Mouse (Mus musculus): Measurements from ENCODE around the gene Stpg4.
A peak's percentile ranks its signal among the peaks of the same experiment; 100 is the strongest.

The Stpg4 gene

DNA sequence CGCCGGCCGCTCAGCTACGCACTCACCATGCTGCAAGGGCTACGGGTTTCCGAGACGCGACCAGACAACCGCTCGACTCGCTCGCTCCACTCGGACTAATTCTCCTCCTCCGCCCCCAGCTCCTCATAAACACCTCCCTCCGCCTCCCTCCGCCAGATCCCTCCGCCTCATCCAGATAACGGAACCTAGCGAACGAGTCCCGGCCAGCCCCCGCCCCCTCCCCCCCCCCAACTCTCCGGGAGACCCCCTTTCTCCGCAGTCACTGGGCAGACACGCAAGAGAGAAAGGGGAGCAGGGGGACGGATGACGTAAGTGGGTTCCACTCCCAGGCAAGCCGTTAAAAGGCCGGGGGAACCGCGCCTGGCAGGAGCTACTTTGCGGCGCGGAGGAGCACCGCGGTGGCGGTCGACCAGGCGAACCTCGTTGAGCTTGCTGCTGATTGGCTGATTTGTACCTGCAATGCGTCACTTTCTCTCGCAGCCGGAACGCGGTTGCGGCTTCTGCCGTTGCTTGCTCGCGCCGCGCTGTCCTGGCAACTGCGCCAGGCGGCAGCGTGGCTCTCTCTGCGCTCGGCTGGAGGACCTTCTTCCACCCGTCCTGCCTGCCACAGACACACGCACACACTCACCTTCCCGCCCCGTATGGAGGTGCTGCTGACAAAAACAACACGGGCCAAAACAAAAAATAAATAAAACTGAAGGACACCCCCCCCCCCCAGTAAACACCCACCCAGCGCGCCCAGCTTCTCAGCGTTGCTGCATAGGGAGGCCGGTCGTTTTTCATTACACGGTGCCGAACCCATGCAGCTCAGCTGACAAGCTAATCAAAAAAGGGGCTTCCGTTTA lies 19.4 kb upstream of the Stpg4 start, which contains the start of gene Calm2:
Calm2 (minus strand) TSS at position 169 of the 845 bp plus-strand sequence.
- DNase-seq (ENCODE audit: inconsistent age in 2 of 2, low spot score in 1 of 2): peak; percentile 97 to 100

DNA sequence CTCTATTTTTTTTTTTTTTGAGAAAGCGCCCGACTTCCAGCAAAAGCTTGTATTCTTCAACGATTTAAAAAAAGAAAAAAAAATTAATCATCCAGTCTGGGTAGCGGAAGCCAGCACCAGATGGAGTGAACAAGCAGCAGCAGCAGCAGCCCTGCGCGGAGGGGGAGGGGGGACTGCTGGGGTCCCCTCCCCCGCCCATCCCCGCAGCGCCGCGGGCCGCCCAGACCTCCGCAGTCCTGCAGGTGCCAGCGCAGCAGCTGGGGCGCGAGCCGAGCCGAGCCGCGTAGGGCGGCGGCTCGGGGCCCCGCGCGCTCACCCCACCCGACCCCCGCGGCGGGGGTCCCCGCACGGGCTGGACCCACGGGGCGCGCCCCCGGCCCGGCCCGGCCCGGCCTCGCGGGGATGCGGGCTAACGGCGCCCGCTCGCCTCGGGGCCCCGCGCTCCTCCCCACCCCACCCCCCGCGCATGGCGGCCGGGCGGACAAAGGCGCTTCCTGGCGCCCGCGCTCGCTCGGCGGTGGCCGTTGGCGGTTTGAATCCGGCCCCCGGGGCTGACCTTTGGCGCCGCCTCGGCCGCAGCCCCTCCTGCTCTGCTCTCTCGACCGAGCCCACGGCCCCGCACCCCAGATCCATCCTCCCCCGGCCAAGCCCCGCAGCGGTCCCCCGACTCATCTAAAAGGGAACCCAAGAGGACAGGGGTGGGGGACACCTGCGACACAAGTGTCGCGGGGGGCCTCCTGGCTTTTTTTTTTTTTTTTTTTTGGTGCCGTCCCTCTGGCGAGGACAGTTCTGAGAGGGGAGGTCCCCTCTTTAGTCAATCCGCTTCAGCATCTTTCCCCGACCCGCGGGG lies 18.6 kb upstream of the Stpg4 start:
- peak; percentile 76 to 88 for DNase-seq (ENCODE audit: inconsistent age in 2 of 2, low spot score in 1 of 2)

DNA sequence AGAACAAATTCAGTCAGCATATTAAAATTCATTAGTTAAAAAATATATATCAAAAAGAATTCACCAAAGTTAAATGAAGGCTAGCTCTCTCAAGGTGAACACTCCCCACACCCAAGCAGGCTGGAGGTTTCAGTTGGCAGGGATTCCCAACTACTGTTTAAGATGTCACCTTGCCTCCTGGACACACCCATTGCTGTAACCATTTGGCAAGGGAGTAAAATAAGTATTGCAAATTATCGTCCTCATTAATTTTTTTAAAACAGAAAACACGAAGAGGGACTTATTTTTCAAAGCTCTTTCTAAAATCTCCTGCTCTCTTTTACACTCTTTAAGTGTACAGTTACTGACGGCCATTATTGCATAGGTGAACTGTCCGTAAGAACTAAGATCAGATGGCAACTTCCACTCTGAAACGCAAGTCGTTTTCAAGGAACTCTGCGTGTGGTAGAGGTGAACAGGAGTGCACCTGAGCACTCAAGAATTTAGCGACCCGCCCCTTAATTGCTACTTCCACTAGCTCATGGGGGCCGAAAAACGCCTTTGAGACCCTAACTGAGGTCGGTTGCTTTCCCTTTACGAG lies 17.9 kb upstream of the Stpg4 start:
- DNase-seq (ENCODE audit: inconsistent age in 2 of 2, low spot score in 1 of 2): peak; percentile 24 to 66

DNA sequence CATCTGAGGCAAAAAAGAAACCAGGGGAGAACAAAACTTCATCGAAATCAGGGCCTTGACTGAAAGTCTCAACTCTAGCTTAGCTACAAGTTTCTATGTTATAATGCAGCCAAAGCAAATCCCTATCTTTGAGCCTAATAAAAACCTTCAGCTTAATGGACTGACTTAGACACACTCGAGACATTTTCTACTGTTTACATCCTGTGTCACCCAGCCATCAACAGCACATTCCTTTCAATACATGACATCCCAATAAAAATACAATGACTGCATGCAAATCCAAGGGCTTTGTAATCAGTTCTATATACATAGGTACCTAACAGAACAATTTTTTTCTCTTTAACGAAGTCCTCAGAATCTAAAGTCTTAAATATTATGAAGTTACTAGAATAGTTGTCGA lies 17.2 kb upstream of the Stpg4 start:
- peak in 1 of 2 experiments; percentile 36 for DNase-seq (ENCODE audit: inconsistent age in 2 of 2, low spot score in 1 of 2)

DNA sequence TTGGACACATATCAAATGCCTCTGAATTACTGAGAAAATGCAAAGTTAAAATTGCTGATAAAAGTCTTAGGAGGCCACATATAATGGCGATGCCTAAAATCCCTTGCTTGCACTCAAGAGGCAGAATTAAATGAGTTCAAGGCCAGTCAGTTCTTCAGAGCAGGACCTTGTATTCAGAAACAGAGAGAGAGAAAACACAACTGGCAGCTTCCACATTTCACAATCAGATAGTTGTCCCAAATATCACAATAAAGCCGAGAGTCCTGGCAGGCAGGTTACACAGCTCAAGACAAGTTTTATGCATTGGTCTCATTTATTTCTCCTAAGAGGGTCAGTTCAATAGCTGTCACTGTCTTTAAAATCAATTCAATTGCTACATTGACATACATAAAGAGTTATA lies 14.0 kb upstream of the Stpg4 start:
- DNase-seq (ENCODE audit: inconsistent age in 2 of 2, low spot score in 1 of 2): peak in 1 of 2 experiments; percentile 77

DNA sequence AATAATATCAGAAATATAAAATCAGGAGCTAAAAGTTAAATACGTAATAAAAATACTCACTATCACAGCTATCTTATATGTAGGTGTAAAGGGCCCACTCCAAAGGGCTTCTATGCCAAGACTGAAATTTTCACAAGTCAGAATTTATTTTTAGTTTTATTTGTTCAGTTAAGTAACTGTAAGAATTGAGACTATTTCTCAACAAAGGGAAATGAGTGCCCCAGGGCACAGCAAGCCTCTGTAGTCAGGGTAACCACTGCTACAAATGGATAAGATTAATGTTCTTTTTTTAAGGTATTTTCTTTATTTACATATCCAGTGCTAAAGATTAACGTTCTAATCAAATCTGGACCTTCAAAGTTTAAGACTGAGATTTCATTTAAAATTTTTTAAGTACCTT lies 11.9 kb upstream of the Stpg4 start:
- DNase-seq (ENCODE audit: inconsistent age in 2 of 2, low spot score in 1 of 2): no peak

DNA sequence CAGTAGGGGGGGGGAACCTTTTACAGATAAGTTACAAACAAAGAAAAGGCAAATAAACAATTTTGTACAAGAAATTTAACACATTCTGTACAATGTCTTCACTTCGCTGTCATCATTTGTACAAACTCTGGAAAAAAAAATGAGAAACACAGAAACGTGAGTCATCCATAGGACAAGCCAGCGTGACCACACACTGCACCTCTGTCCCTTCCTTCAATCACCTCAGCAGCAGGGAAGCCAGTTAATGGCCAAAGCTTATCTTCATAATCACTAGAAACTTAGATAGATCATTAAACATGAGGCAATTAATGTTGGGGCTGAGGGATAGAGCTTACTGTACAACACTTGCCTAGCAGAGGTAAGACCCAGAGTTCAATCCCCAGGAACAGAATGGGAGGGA lies 6.4 kb upstream of the Stpg4 start:
- DNase-seq (ENCODE audit: inconsistent age in 2 of 2, low spot score in 1 of 2): no peak

DNA sequence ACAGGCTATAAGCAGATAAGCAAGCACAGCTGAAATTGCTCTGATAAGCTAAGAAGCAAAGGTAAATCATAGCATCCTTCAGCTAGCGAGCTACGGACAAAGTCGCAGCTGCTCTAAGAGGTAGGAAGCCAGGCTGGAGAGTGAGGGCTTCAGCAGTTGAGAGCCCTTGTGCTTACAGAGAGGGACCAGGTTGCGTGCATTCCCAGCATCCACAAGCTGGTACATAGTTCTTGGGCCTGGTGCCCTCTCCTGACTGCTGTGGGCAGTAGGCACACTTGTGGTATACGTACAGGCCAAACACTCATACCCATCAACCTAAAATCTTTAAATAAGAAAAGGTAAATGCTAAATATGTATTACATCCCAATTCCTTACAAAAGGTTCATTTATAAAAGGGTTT lies 5.2 kb upstream of the Stpg4 start:
- no peak for DNase-seq (ENCODE audit: inconsistent age in 2 of 2, low spot score in 1 of 2)

DNA sequence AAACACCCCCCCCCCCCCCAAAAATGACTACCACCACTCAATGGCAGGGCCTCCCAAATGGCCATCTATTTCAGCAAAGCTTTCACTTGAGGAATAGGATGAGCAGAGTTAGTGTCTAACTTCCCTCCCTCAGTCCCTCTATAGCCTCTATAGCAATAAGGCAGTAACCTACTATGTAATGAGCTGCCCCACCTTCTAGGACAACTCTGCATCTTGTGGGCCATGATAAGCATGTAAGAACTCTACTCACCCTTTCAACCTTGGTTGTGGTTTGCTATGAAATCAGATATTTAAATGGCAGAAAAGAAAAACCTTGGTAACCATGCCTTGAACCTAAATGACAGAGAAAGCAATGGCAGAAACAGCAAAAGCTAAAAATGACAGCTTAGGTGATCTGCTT lies 4.8 kb upstream of the Stpg4 start:
- DNase-seq (ENCODE audit: inconsistent age in 2 of 2, low spot score in 1 of 2): no peak

DNA sequence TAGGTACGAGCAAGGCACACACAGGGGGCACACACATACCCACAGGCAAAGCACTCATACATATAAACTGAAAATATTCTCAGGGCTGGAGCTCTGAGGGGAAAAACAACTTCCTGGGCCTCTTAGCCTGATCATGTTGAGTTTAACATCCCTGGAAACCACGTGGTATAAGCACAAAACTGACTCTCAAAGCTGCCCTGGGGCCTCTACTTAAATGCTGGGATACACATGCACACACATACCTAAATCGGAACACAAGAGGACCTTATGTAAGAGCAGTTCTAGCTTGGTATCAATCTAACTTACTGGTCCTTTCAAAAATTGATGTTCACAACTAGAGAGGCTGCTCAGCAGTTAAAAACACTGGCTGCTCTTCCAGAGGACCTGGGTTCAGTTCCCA lies 1.9 kb upstream of the Stpg4 start:
- no peak for DNase-seq (ENCODE audit: inconsistent age in 2 of 2, low spot score in 1 of 2)

DNA sequence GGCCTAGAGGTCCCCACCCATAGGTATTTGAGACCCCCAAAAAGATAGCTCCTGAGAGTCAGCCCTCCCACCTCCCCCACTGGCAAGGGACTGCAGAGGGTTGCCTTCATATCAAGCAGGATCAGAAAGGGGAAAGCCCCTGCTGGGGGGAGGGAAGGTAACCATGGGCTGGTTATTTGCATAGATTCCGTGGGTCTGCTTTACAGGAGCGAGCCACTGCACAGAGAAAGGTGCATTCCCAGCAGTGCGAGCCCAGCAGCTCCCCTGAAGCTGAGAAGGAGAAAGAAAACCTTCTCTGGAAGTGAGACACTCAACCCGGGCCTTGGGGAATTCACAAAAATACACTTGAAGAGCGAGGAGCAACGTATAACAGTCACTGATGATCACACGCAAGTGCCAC lies 9.5 kb downstream of the Stpg4 start:
- DNase-seq (ENCODE audit: inconsistent age in 2 of 2, low spot score in 1 of 2): no peak

DNA sequence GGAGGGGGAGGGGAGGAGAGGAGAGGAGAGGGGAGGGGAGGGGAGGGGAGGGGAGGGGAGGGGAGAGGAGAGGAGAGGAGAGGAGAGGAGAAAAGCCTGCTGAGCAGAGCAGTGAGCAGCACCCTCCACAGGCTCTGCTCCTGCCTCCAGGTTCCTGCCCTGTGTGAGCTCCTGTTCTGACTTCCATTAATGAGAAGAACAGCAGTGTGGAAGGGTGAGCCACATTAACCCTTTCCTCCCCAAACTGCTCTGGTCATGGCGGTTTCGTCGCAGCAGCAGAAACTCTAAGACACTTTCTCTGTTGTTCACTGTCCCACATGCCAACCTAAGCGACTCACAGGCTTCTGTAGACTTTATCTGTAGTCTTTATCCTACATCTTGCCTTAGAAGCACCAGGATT lies 20.9 kb downstream of the Stpg4 start:
- DNase-seq (ENCODE audit: inconsistent age in 2 of 2, low spot score in 1 of 2): no peak

DNA sequence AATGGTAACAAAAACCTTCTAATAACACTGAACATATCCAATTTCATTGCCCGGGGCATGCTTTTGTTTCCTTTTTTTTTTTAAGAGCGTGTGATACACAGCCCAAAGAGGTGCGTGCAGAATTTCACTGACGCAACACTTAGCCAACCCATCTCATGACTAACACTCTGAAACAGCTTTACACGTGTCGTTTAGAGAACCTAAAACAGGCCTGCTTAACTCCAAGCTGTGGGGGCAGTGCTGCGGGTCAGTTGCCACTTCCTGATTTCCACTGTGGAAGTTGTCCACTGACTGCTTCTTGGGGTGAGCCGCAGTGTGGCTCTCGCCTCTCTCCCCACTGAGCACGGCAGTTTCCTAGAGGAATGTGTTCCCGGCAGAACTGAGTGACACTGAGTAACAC lies 22.0 kb downstream of the Stpg4 start:
- peak; percentile 14 to 37 for DNase-seq (ENCODE audit: inconsistent age in 2 of 2, low spot score in 1 of 2)

DNA sequence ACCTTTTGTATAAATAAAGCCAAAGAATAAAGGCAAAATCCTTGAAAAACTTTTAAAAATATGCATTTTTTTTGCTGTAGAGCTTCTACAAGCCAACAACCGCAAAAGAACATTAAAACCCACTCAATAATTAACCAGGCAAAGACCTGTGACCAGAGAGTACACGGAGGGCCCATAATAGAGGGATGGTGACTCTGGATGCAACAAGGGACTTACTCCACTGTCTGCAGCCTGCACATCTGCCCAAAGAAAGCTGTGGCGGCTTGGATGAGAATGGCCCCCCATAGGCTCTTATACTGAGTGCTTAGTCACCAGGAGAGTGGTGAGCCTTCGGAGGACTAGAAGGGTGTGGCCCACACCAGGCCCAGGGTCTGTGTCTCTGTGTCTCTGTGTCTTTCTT lies 24.1 kb downstream of the Stpg4 start:
- no peak for DNase-seq (ENCODE audit: inconsistent age in 2 of 2, low spot score in 1 of 2)

DNA sequence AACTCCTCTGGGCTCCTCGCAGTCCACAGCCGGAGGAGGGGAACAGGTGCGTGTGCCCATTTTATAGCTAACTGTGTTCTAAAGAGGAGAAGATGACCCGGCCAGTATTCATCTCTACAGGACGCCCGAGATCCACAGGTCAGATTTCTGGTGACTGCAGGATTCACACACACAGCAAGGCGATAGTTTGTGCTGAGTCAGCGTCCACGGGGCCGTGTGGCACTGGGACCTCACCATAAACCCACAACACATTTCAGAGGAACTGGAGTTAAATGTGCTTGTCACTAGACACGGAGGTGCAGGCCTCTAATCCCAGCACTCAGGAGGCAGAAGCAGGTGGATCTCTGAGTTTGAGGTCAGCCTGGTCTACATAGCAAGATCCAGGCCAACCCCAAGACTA lies 25.1 kb downstream of the Stpg4 start:
- DNase-seq (ENCODE audit: inconsistent age in 2 of 2, low spot score in 1 of 2): no peak

DNA sequence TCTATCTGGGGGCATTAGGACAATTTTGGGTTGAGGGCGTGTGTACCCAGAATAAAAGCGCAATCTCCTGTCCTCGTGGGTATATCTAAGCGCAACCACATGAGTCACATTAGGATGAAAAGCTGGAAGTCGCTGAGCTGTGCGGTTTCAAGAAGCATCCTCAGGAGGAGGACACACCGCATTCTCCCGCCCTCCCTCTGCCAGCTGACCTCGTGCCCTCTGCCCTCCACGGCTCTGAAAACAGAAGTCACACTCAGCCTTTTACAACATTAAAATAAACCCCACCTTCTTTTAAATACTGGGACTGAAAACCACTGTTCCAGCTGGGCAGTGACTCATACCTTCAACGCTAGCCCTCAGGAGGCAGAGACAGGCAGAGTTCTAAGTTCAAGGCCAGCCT lies 30.5 kb downstream of the Stpg4 start:
- DNase-seq (ENCODE audit: inconsistent age in 2 of 2, low spot score in 1 of 2): no peak

DNA sequence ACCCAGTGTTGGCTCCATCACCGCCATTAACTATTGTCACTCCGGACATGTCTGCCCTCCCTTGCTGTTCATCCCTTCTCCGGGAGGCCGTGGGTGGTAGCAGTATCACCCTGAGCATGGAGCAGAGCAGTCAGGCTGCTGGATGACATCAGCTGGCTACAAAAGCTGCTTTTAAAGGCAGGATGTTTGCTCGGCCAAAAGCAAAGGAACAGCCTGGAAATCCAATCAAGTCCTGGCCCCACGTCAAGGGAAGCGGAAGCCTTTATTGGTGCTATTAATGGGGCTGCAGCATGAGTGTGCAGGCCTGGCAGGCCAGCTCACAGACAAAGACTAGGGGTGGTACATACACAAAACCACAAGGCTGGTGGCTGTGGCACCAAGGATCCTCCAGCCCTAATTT lies 36.3 kb downstream of the Stpg4 start:
- DNase-seq (ENCODE audit: inconsistent age in 2 of 2, low spot score in 1 of 2): peak; percentile 34 to 56

DNA sequence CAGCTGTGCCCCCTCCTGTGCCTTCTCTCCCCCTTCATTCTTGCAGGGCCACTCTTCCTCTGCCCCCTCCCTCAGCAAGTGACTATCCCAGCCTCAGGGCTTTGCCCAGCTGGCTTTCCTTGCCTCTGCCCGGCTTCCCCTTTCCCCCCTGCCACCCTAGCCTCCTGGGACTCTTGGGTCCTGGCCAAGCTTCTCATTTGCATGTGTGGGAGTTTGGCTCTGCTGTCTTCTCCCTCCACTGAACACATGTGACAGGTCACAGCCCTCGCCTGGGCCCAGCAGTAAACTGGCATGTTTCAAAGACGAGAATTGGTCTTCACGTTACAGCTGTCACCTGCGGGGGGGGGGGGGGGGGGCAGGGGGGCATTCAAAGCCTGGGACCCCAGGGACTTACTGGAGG lies 40.5 kb downstream of the Stpg4 start:
- DNase-seq (ENCODE audit: inconsistent age in 2 of 2, low spot score in 1 of 2): no peak

DNA sequence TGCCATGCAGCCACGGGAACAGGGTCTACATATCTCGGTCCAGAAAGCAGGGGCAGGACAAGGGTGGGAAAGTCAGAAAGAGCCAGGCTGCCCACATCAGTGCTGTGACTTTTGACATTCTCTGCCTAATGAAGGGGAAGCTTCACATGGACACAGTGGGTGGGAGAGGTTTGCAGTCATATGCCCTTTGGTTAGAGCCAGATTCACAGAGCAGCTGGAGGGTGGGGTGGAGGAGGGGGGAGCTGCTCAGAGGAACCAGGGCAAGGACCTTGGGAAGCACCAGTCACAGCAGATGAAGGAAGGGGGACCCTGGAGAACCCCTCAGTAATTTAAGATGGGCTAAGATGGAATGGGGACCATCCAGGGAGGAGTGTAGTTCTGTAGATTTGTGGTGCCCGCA lies 41.7 kb downstream of the Stpg4 start:
- no peak for DNase-seq (ENCODE audit: inconsistent age in 2 of 2, low spot score in 1 of 2)

DNA sequence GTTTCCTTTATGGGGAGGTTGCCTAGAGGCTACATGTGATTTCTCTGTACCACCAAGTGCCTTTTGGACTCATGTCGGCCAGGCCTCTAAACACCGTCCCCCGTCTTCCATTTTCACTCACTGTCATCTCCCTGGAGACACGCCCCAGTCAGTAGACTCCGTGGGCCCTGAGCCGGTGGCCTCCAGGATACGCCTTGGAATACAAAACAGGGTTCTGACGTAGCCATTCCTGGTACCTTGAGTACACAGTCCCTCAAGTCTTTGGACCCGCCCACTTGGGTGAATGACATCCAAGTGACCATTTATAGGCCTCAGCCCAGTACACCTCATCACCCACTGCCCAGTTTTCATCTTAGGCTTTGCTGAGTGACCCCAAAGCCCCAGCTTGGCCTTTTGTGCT lies 46.9 kb downstream of the Stpg4 start:
- no peak for DNase-seq (ENCODE audit: inconsistent age in 2 of 2, low spot score in 1 of 2)

DNA sequence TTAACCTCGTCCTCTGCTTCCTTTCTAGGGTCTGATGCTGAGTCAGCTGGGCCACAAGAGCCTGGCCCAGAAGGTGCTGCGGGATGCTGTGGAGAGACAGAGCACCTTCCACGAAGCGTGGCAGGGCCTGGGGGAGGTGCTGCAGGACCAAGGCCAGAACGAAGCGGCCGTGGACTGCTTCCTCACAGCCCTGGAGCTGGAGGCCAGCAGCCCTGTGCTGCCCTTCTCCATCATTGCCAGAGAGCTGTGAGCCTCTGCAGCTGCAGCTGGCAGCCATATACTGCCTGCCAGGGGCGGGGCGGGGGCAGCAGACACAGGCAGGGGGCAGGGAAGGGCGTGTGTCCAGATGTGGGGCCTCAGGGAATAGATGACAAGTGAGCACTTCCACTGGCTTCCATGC lies 47.7 kb downstream of the Stpg4 start:
- DNase-seq (ENCODE audit: inconsistent age in 2 of 2, low spot score in 1 of 2): peak in 1 of 2 experiments; percentile 67

DNA sequence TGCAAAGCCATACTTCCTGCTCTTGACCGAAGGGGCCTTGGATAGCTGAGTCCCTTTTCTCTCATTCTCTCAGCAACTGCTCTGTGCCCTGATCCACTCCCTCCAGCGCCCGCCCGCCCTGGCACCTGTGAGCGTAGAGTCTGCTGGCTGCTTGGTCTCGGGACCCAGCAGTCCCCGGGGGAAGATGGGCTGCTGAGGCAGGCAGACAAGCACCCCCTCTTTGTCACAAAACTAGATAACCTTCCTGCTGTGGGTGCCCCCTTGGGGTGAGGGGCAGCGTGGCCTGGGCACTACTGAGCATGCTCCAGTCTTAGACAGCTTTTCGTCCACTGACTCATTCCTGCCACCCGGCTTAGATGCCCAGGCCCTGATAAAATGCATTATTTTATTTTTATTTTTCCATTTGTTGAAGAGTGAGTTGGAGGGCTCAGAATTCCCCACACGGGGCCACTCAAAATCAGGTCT lies 48.3 kb downstream of the Stpg4 start:
- no peak for DNase-seq (ENCODE audit: inconsistent age in 2 of 2, low spot score in 1 of 2)
